Mouse (Mus musculus) monocyte, adult 5-6 weeks (primary cell): Measurements from ENCODE around the gene Prdm9. TPM values are rescaled to one million over a fixed set of nuclear protein-coding genes. Genes with fewer than 3 reads are reported as not detected.
"Not testable (repeated sequence)": the region's sequence is repeated elsewhere in the genome, so short reads cannot be mapped to it uniquely, and the experiment has no call there.

Source experiments
- ATAC-seq: fragments of 153-309, 156-312 bp; replicated peaks from 2 replicates; pipeline ENCODE4 v1.8.0; 2017; ENCODE audit warnings: mild to moderate bottlenecking; ENCODE audit not compliant: low TSS enrichment, insufficient number of reproducible peaks, severe bottlenecking, poor library complexity, low FRiP score
- total RNA-seq: library from RNA; stranded (forward); fragments of 200-1000, 200-491, 200-594 nt; gene quantifications from 3 replicates; pipeline ENCODE4 v1.2.3, GENCODE M21; 2017

Prdm9 gene
- total RNA-seq = 3.8 to 15.2 TPM (median 4.9 TPM) in 3 replicates

GRCm38 (mm10) chr17:15564014-15564927, at the start of gene Prdm9:
Gene Prdm9 (minus strand): TSS chr17:15564354.
- ATAC-seq = peak; percentile 100

- ATAC-seq = no peak
Observed at GRCm38 (mm10) chr17:15599496-15599895, 35.3 kb upstream of the Prdm9 start.

- no peak for ATAC-seq
Observed at GRCm38 (mm10) chr17:15591216-15591881, 27.2 kb upstream of the Prdm9 start.

- ATAC-seq = no peak
Observed at GRCm38 (mm10) chr17:15588116-15588515, 24.0 kb upstream of the Prdm9 start.

GRCm38 (mm10) chr17:15585691-15586090, 21.5 kb upstream of the Prdm9 start:
- ATAC-seq = no peak

DNA sequence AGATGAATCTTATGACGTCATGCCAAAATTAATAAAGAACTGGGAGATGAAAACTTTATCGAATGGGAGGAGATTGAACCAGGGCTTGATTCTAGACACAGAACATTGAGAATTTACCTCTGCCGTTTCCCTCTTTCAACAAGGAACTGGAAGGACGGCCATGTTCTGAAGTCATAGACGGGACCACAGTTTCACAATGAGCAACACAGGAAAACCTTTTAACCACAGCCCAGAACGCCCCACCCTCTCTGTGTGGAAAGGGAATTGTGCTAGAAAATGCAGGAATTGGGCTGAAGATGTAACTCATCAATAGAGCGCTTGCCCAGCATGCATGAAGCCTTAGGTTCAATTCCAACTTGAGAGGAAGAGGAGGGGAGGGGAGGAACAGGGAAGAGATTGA, 18.9 kb upstream of the Prdm9 start:
- no peak for ATAC-seq

DNA sequence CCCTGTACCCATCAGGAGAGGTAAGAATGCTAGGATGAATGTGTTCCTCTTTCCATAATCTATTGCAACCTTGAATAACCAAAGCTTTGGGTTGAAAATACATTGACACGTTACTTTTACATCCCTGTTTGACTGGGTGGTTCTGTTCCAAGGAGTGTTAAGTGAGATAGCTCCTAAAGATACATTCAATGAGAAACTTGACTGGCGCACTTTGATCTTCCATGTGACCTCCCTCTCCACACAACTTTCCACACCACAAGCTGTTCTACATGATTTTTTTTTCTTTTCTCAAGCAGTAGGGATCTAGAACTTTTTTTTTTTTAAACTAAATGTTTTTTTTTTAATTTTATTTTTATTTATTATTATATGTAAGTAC, 15.9 kb upstream of the Prdm9 start:
- no peak for ATAC-seq

DNA sequence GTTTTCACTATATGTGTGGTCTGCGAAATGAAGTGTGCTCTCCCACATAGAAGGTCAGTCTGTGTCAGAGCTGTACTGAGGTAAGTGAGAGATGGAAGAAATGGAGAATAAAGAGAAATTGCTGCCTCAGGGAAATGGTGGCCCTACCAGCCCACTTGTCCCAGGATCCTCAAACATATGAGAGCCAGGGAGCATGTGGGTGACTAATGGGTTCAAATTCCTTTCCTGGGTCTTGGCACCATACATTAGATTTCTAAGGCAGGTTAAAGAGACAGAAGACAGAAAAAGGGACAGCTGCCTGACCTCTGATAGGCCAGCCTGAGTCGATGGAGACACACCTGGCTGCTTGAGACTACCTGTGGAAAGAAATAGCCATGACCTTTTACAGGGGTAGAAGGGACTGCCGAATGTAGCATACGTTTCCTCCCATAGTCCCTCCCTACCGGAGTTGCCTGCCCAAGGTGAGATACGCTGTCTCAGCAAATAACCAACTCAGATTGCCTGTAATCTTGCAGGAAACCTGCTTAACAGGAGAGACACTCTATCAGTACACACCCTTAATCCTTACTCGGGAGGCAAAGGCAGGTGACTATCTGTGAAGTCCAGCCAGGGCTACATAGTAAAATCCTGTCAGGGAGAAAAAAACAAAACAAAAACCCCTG, 15.4 kb upstream of the Prdm9 start:
- ATAC-seq = no peak

DNA sequence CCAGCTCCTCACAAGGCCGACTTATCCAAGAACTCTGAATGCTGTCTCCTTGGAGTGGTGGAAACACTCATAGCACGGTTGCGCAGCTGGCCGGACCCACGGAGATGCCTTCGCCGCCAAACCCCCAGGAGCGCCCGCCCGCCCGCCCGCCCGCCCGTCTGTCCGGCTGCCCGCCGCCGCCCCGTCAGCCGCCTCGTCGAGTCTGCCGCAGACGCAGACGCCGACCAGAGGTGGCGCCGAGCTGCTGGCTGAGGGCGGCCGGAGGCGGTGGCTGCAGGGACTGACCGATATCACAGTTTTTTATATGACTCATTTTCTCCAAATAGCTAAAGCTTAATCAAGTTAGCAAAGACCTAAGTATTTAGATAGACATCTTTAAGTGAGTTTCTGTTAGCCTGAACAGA, 13.1 kb upstream of the Prdm9 start:
- no peak for ATAC-seq

- no peak for ATAC-seq
Observed at GRCm38 (mm10) chr17:15575056-15575455, 10.9 kb upstream of the Prdm9 start.

DNA sequence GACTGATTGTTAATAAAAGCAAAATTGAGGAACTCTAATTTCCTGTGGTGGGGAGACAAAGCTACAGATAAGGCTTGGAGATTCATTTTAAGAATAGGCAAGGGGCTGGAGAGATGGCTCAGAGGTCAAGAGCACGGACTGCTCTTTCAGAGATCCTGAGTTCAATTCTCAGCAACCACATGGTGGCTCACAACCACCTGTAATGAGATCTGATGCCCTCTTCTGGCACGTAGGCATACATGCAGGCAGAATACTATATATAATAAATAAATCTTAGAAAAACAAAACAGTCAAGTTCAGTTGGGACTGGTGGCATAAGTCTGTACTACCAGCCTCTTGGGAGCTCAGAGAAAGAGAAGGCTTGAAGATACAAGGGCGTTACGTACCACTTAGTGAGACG, 2.8 kb upstream of the Prdm9 start:
- no peak for ATAC-seq

DNA sequence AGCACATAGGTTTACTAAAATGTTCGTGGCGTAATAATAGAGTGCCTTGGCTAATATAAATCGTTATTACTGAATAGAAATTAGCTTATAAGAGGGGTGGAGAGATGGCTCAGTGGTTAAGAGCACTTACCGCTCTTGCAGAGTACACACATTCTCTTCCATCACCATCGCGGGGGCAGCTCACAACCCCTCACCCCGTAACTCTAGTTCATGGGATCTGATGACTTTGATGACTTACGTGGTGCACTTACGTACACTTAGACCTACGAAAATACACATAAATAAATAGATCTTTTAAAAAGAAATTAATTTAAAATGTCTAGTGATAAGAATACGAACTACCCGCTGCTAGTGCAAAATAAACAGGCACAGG, 760 bp upstream of the Prdm9 start:
- ATAC-seq = no peak

DNA sequence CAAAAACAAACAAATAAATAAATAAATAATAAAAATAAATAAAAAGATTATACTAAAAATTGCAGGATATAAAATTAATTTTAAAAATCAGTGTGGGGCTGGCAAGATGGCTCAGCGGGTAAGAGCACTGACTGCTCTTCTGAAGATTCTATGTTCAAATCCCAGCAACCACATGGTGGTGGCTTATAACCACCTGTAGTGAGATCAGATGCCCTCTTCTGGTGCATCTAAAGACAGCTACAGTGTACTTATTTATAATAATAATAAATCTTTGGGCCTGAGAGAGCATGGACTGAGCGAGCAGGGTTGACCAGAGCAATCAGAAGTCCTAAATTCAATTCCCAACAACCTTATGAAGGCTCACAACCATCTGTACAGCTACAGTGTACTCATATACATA, 4.2 kb downstream of the Prdm9 start:
- ATAC-seq = no peak

GRCm38 (mm10) chr17:15549713-15550112, 14.4 kb downstream of the Prdm9 start:
- no peak for ATAC-seq

- ATAC-seq = no peak
Observed at GRCm38 (mm10) chr17:15546440-15546839, 17.7 kb downstream of the Prdm9 start.

DNA sequence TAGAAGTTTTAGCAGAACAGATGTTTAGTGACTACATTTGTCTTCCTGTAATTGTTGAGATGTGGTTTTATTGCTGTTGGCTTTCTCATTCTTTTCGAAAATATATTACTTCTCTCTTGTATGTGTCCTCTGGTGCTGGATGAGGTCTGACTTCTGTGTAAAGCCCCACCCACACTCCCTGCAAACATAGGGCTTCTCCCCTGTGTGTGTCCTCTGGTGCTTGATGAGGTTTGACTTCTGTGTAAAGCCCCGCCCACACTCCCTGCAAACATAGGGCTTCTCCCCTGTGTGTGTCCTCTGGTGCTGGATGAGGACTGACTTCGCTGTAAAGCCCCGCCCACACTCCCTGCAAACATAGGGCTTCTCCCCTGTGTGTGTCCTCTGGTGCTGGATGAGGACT, 20.3 kb downstream of the Prdm9 start:
- ATAC-seq = not testable (repeated sequence)

DNA sequence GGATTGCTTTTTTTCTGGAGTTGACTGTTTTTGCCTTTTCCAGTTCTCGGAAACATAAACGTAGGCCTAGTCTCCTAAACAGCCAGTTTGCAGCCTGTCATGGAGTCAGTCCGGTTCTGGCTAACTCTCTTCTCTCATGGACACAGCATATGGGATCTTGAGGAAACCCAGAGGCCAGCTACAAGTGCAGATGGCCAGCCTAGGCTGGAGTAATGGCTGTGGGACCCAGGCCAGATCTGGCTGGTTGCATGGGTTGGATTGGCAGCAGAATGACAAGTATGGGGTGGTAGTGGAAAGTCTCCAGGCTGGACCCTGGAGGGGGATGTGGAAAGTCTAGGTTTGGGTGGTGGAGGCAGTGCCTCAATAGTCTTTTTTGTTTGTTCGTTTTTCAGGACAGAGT, 23.8 kb downstream of the Prdm9 start:
- no peak for ATAC-seq

DNA sequence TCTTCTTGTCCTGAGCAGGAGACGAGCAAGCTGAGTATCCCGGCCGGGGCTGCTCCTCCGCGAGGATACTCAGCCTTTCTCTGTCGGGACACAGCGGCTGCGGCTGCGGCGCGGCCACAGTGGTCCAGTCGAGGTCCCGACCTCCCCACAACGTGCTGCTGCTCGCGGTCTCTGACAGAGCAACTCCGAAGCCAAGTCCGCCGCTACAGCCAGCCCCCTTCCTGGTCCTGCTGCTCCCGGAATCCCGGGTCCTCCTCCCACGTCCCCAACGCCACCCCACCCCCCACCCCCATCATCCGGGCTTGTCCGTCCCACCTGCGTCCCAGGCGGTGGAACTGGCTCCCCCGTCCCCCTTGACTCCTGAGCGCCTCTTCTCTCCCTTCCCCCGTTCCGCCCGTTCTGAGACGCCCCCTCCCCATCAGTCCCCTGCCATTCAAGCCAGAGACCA, 27.7 kb downstream of the Prdm9 start:
- no peak for ATAC-seq

DNA sequence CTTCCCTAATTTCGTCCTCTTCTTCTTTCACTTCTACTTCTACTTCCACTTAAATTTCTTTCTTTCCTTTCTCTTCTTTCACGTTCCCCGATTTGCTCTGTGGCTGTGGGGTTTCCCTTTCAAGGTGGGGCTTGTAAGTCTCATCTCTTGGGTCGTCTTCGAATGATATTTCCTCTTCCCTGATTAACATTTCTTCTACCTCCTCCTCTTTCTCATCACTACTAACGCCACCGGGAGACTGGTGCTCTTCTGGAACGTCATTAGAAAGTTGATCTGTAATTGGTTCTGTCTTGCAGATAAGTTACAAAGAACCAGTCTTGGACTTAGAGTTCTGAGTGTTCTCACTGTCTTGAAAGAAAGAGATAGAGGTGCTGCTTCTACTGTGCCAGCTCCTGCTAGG, 28.2 kb downstream of the Prdm9 start:
- no peak for ATAC-seq
